Mouse (Mus musculus) natural killer cell, adult 2 months (primary cell): ENCODE data around the gene Clstn3.
"Not testable (repeated sequence)": the region's sequence is repeated elsewhere in the genome, so short reads cannot be mapped to it uniquely, and the experiment has no call there.

Experiments
- DNase-seq, 2 experiments: peaks; one replicate each; pipeline ENCODE4 v3.0.0; 2022; ENCODE audit warnings: low spot score in 2 of 2

Clstn3 gene

DNA sequence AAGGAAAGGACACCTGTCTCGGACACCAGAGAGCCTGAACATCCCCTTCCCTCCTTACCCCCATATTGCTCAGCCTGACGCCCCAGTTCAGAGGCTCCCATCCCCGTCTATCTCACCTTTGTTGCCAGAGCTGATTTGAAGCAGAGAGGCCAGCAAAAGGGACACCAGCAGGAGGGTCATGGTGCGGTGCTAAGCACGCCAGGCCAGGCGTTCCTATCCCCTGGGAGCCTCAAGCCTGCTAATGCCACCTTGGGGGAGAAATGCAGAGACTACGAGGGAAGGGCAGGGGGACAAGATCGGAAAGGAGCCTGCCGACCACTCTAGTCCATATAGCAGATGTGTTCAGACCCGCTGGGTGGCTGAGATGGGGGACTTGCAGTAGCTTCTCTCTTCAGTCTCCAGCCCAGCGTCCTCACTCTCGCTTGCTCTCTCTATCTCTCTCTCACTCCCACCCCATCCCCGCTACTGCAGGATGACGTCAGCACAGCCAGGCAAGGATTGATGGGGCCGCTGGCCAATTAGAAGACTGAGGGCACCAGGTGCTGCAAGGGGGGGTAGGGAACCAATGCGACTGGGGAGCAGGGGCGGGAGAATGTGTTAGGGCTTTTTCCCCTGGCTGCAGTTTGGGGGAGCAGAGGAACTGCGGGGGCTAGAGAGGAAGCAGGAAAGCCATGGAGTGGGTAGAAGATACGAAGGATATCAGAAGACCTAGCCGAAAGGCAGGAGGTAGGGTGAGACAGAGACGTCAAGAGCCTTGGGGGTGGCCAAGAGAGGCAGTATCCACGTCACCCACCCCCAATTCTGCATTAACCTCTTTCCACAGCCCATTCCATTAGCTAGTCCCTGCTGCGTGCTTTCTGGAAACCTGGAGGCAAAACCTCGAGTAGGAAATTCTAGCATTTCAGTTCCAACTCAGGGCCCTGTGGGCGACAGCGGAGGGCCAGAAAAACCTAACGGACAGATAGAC, at the start of gene Clstn3:
Gene Clstn3, minus strand, starts transcription at position 490 of the 967 bp plus-strand sequence.
- peak; percentile 77 to 79 for DNase-seq

DNA sequence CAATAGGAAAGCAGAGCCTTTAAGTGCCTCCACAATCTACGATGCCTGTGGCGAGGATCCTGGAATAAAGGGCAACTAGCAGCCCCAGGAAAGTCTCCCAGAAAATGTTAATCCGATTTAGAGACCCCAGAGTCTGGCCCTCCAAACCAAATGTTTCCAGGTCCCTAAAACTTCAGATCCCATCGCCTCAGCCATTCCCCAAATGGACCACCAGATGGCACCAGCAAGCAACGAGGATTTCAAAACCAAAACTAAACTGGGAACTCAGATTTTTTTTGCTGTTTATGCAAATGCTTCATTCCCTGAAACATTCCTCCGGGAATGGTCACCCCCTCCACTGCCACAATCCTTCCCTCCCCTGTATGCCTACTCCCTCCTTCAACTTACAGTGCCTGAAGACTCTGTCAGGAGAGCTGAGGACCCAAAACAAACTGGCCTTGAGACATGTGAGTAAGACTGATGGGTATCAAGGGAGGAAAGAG, 47.8 kb upstream of the Clstn3 start, which contains the start of gene C1ra:
Gene C1ra, plus strand, starts transcription at position 51 of the 482 bp plus-strand sequence.
- peak; percentile 37 to 41 for DNase-seq

DNA sequence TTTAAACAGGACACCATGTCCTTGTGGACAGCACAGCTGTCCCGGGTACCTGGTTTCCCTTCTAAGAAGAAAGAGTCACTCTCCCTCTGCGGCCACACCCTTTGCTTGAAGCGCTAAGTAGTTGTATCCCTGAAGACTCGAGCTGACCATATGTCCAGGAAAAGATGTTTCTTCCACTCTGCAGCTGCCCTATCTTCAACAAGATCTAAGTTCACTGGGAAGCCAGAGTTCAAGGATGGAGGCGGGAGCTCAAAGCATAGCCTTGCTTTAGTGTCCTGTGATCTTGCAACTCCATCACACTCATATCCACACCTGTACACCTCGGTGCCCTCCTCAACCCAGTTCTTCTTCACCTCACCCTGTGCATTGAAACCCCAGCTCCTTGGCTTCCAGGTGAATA, 47.3 kb upstream of the Clstn3 start:
- DNase-seq, result no peak

DNA sequence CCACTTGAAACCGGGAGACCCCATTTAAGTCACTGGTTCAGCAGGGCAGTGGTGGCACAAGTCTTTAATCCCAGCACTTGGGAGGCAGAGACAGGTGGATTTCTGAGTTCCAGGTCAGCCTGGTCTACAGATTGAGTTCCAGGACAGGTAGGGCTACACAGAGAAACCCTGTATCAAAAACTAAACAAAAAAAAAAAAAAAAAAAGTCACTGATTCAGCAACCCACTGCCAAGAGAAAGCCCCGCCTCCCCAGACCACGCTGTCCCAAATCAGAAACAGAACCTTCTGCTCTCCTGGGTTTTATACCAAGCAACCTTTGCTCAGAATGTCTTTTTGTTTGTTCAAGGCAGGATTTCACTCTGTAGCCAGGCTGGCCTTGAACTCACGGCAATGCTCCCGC, 44.6 kb upstream of the Clstn3 start:
- DNase-seq, result not testable (repeated sequence)

DNA sequence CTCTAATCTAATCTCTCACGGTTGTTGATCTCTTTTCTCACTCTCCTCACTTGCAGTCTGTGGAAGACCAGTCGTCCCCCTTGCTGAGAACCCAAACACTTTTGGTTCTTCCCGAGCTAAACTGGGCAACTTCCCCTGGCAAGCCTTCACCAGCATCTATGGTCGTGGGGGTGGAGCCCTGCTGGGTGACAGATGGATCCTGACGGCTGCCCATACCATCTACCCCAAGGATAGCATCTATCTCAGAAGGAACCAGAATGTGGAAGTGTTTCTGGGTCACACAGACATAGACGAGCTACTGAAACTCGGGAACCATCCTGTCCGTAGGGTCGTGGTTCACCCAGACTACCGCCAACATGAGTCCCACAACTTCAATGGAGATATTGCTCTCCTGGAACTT, 43.7 kb upstream of the Clstn3 start:
- no peak for DNase-seq

DNA sequence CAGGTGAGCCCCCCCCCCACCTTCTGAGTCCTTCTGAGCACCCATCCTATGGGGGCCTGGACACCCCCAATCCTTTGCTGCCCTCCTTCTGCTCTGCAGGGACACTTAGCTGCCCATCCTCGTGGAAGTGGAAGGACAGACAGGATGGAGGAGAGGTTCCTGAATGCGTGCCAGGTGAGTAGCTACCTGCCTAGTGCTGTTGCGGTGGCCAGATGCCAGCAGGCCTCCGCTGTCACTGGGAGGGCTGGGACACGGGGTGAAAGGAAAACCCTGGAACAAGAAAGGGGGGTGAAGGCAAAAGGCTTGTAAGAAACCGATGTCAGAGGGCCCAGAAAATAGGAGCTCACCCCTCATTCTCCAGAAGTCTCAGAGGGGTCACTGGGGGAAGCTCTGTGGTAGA, 42.4 kb upstream of the Clstn3 start:
- DNase-seq, result no peak

DNA sequence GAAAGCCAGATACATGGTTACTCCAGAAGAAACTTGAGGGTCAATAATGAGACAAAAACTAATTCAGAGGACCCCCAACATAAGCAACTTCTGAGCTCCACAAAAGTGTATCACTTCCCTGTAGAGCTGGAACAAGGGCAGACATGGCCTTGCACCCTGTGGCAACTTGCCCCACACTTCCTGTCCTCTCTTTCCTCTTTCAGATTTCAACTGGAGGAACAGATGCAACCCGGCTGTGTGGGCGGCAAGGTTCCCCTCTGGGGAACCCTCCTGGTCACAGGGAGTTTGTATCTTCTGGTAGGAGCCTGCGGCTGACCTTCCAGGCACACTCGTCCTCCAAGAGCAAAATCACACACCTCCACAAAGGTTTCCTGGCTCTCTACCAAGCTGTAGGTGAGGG, 40.4 kb upstream of the Clstn3 start:
- no peak for DNase-seq

DNA sequence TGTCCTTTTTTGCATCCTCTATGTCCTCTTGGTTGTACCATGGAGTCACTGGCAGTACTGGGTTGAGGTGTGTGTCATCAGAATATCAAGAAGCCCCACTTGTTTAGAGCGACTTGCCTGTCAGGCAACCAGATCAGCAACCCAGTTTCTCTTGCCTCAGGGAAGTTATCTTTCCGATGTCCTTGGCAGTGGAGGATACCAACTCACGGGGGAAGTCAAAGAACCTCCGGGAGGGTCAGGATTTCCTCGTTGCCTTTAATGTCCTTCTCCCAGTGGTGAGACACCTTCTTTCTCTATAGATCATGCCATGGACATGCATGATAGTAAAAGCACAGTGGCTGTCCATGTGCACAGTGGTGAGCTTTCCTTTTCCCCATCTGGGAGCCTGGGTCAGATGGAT, 37.4 kb upstream of the Clstn3 start:
- no peak for DNase-seq

DNA sequence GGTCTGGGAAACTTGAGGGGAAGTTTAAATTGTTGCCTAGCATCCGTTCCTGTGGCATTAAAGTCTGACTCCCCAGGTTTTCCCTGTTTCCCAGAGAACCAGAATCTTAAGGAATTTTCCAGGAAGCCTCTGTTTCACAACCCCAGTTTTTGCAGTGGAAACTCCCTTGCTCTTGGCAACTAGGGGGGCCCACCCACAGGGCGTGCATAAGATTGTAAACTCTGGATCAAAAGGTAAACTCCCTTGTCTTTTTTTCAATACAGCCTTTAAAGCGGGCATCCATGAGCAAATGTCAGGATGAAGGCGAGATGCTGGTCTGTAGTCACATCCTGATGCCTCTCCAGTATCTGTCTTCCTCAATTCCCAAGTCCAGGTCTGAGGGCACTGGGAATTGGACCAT, 36.9 kb upstream of the Clstn3 start:
- no peak for DNase-seq

DNA sequence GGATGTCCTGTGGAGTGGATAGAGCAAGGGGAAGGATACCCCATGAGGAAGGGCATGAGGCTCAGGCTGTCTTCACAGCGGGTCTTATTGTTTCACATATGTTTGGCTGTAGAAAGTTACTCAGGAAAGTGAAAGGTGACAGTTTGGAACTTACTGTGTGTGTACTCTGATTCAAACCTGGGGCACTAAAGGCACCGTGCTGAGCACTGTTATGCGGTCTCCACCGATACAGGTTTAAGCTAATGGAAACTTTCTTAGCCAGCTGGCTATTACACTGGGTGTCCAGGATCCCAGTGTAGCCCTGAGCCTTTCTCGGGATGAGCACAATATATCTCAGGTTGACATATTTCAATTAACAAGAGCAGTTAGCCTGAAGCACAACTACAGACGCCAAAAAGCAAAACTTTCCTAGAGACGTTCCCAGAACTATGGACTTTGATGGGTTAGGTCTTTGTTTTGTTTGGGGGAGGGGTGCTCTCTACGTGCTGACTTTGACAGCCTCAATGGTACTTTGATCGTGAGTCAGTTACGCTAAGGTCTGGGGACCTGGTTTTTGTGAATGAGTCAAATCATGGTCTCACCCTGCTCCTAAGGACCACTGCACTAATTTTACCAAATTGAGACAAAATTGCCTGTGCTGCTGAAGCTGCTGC, 35.4 kb upstream of the Clstn3 start:
- DNase-seq, result no peak

DNA sequence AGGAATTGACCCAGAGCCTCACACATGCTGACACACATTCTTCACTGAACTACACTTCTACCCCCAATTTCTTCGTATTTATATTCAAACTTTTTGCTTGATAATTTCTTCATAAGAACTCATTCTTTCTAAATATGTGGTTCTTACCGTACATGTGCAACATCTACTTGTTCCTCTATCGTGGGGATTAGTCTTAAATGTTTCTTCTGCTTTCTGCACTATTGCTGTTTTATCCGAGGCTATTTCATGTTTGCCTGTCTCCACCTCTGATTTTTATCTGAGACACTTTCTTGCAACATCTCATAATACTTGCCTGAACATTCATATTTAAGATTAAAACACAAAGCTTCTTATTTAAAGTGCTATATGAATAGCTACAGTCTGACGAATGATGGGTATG, 31.5 kb upstream of the Clstn3 start:
- no peak for DNase-seq

DNA sequence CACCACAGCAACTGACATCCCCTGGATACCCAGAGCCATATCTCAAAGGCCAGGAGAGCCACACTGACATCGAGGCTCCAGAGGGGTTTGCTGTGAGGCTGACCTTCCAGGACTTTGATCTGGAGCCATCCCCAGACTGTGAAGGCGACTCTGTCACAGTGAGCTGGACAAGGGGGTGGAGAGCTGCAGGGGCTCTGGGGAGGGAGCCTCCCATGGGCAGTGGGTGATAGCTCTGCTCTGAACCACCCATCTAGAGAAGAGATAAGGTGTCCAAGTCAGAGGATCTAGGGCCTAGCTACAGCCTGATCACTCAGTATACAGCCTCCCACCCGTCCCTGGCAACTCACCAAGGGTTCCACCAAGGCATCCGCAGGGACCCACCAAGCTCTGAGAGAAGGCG, 29.3 kb upstream of the Clstn3 start:
- no peak for DNase-seq

DNA sequence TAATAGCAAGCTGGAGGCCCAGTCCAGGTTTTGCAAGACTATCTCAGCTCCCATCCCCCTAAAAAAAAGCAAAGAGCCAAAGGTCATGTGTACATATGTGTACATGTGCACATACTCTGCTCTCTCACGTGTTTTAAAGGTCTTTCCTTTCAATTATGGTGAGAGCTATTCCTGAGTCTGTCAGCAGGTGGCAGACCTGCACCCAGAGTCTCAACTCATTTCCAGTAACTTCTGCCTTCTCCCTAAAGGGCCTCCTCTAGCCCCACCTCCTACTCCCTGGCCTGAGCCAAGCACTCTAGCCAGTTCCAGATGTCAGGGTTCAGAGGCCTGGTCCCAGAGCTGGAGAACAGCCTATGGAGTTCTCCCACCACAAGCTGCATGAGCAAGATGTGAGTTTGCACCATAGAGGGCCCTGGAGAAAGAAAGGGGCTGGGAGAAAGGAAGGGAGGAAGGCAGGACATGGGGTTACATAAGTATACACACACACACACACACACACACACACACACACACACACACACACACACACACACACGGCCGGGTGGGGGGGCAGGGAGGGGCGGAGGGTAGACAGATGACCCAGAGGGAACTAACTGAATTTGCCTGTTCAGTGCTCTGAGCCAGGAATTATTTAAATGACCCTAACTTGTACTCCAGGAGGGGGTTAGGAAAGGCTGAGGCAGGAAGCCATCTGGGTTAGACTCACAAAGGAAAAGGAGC, 28.4 kb upstream of the Clstn3 start, which contains the start of gene C1rl:
Gene C1rl, plus strand, starts transcription at position 272 of the 720 bp plus-strand sequence.
- peak; percentile 28 to 47 for DNase-seq

DNA sequence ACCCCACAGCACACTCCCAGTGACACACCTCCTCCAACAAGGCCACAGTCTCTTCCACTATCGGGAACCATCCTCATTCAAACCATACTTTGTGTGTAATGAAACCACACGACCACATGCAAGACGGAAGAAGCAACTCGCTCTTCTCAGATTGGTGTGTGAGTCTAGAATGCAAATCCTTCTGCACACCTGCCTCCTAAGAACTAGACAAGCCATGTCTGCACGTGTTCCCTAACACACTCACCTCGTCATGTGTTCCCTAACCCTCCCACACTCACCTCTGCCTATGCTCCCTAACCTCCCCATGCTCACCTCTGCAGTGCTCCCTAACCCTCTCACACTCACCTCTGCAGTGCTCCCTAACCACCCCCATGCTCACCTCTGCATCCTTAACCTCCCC, 26.8 kb upstream of the Clstn3 start:
- no peak for DNase-seq

DNA sequence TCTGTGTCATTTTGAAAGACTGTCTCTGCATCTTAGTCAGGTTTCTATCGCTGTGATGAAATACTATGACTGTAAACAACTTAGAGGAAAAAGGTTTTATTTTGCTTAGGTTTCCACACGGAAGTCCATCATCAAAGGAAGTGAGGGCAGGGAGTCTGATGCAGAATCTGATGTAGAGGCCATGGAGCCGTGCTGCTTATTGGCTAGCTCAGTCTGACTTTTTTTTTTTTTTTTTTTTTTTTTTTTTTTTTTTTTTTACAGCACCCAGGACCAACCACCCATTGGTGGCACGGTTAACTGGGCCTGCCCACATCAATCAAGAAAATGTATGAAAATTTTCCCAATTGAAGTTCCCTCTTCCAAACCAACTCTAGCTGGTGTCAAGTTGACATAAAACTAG, 24.4 kb upstream of the Clstn3 start:
- no peak for DNase-seq

DNA sequence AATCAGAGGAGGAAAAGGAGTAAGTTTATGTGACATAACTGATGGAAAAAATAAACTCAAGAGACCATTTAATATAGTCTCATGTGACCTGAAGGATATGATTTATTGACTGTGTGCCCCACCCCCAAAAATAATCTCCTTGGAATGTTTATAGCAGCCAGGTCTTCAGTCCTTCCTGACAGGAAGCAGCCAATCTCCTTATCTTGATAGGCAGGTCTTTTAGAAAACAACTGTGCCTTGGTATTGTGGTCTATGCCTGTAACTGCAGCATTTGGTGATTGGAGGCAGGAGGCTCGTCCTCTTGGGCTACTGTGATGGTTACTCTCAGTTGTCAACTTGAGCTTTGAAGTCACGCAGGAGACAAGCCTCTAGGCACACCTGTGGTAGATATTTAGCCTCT, 22.9 kb upstream of the Clstn3 start:
- DNase-seq, result no peak

DNA sequence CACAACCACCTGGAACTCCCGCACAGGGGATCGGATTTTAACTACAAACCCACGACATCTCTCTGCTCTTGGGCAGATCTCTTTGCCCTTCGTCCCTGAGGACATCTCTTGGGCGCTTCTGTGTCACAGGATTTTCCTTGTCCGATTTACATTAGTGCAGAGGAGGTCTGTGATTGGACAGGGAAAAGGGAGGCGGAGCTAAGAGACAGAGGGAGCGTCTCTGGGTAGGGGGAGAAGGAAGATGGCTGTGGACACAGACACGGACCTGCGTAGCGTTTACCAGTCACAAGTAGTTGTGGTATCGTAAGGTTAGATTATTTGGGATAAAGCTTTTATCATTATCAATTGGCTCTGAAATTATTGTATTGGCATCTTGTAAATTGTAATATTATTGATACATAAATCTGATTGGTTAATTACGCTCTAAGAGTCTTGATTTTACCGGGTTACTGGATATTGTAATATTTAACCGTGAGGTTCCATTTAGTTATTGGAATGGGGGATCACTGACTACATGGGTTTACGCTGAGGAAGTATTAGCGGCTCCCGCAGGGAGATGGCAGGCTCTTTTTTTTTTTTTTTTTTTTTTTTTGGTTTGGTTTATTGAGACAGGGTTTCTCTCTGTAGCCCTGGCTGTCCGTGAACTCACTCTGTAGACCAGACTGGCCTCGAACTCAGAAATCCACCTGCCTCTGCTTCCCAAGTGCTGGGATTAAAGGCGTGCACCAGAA, 21.0 kb upstream of the Clstn3 start:
- no peak for DNase-seq

DNA sequence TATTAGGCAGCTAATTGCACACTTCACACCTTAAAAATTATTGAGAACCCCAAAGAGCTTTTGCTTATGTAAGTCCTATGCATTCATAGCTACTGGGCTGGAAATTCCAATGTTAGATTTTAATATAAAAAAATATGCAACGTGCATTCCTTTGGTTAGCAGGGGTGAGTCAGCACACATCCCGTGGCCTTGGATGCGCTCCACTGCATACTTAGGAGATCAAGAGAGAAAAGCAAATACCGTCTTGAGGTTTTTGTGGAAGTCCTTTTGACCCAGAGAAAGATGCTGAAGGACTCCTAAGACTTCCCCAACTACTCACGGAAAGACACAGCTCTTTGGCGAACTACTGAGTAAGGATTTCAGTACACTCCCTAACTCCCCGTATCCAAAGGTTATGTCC, 20.3 kb upstream of the Clstn3 start:
- DNase-seq, result no peak

DNA sequence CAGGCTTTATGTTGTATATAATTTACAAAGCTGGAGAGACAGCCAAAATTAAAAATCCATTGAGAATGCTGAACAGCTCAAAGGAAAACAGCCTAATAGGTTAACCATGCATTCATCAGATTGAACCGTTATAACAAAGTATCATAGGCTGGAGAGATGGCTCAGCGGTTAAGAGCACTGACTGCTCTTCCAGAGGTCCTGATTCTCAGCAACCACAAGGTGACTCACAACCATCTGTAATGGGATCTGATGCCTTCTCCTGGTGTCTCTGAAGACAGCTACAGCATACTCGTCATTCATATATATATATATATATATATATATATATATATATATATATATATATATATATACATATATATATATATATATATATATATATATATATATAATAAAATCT, 19.2 kb upstream of the Clstn3 start:
- DNase-seq, result not testable (repeated sequence)

DNA sequence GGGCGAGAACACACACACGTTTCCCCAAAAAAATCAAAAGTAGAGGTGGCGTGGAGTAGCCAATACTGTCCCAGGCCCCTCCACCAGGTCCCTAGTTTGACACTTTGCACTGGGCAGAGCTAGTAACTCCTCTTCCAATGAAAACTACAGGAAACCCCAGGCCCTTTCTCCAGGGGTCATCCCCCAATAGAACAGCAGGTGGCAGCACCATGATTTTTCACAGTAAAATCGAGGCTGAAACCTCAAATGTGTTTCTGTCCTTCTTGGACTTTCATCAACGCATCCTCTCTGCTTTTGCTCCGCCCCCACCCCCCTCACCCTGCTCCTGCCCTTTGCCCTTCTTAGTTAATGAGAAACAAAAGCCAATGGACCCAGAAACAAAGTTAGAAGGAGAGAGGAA, 17.0 kb upstream of the Clstn3 start:
- DNase-seq, result peak in 1 of 2 experiments; percentile 33

DNA sequence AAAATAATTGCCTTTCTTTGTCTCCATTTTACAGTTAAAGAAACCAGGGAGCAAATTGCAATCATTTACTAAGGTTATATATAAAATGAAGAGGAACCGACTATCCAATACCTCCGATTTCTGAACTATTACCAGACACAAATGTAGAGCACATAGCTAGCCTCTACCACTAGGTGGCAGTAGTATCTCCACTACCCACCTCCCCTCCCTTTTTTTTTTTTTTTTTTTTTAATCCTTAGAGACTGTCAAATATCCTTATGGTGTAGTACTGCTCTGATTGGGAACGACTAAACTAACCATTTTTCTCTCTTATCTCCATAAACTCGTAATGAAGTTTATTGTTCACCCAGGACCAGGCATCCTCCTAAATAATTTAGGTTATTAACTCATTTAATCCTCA, 15.7 kb upstream of the Clstn3 start:
- DNase-seq, result peak; percentile 23 to 30

DNA sequence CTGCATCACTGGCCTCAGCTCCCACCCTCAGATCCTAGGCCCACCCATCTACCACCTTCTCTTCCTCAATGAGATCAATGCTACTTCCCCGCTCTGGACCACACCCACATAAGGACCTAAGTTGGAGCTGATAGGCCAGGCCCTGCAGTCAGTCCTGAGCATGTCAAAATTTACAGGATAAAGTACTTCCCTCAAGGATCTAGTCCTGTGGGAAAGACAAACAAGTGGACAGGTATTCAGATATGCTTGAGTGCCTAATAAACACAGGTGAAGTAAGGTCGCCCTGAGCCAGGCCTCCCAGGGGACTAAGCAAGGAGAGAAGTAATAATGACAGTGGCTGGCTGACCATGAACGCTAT, 15.0 kb upstream of the Clstn3 start:
- DNase-seq, result no peak
